9 mouse cellular contexts compared by ENCODE assay signal in genomic region chr9:108949967-108950728, GRCm38 (mm10). TPM values are rescaled to one million over a fixed set of nuclear protein-coding genes. Genes with fewer than 3 reads are reported as not detected.
DNase-seq lines count a peak whose midpoint lies in the region; ATAC-seq and TF ChIP-seq lines count a peak whose summit lies in the region.
"Had no signal": no experiment of that assay in that cellular context is flagged by ENCODE, and none has a peak within 500 bp of the region (broad histone marks: within the 10 kb centered on the region; RNA-seq: fewer than 3 reads in every experiment).

No protein-coding gene starts in this region.

- H3K4me1 ChIP-seq in midbrain, embryonic 14.5 days (ENCODE audit: control insufficient read depth, insufficient read depth, low read length), result no peaks in the 10 kb centered on the region
- H3K4me1 ChIP-seq in midbrain, embryonic 15.5 days, result no peaks in the 10 kb centered on the region
- peaks cover 16% of the 10 kb centered on the region for H3K4me1 ChIP-seq in stomach, embryonic 15.5 days

- intact Hi-C loops in gastrocnemius, adult 2 months (cut with DNase I), result no loop called here

- no peak overlapping the region for H3K4me3 ChIP-seq in midbrain, embryonic 14.5 days (replicated peaks; ENCODE audit: low read depth, low read length)
- H3K4me3 ChIP-seq in midbrain, embryonic 15.5 days, result no peak overlapping the region
- no peak overlapping the region for H3K4me3 ChIP-seq in gastrocnemius, adult 2 months
- no peak overlapping the region for H3K4me3 ChIP-seq in stomach, embryonic 15.5 days (replicated peaks)

- peak; percentile 16 for DNase-seq in heart, adult 8-10 months (ENCODE audit: low spot score)
- no peak for DNase-seq in heart, adult 11 months
- no peak for DNase-seq in midbrain, embryonic 14.5 days
- DNase-seq in gastrocnemius, adult 2 months, result peak; percentile 63
- DNase-seq in right cerebral cortex, postnatal 25 days, result no peak
- no peak for DNase-seq in adrenal gland, adult 8-10 months

- WGBS in midbrain, embryonic 14.5 days, result 90% methylated on average over 9 of the region's 9 CpGs
- 84% methylated on average over 9 of the region's 9 CpGs for WGBS in midbrain, embryonic 15.5 days
- 83% methylated on average over 9 of the region's 9 CpGs for WGBS in stomach, embryonic 15.5 days

- no peak for ATAC-seq in midbrain, embryonic 14.5 days (ENCODE audit: low FRiP score, low TSS enrichment)
- no peak for ATAC-seq in midbrain, embryonic 15.5 days (replicated peaks)
- peak; percentile 6; the same call in 1 of the 2 replicates for ATAC-seq in stomach, embryonic 15.5 days (ENCODE audit: insufficient read depth, low FRiP score, low read depth)

- no peak overlapping the region for H3K9ac ChIP-seq in midbrain, embryonic 14.5 days (replicated peaks; ENCODE audit: low read length)
- H3K9ac ChIP-seq in midbrain, embryonic 15.5 days, result no peak overlapping the region
- H3K9ac ChIP-seq in stomach, embryonic 15.5 days, result no peak overlapping the region

- no peaks in the 10 kb centered on the region for H3K9me3 ChIP-seq in midbrain, embryonic 14.5 days (ENCODE audit: control insufficient read depth, low read length)
- H3K9me3 ChIP-seq in midbrain, embryonic 15.5 days, result no peaks in the 10 kb centered on the region
- no peaks in the 10 kb centered on the region for H3K9me3 ChIP-seq in stomach, embryonic 15.5 days

- no peak overlapping the region for H3K4me2 ChIP-seq in midbrain, embryonic 14.5 days (ENCODE audit: low read length)
- H3K4me2 ChIP-seq in midbrain, embryonic 15.5 days, result no peak overlapping the region
- no peak overlapping the region for H3K4me2 ChIP-seq in stomach, embryonic 15.5 days
- H3K4me2 ChIP-seq: liver, embryonic 11.5 days had no signal

- no peak for TF ChIP-seq CTCF in gastrocnemius, adult 2 months (IDR thresholded peaks at IDR 0.05)

- H3K36me3 ChIP-seq in midbrain, embryonic 14.5 days (ENCODE audit: control insufficient read depth, insufficient read depth, low read length), result peaks cover 59% of the 10 kb centered on the region
- peaks cover 51% of the 10 kb centered on the region for H3K36me3 ChIP-seq in midbrain, embryonic 15.5 days (replicated peaks)
- peaks cover 49% of the 10 kb centered on the region for H3K36me3 ChIP-seq in stomach, embryonic 15.5 days

- H3K27me3 ChIP-seq in midbrain, embryonic 14.5 days (ENCODE audit: control insufficient read depth, insufficient read depth, low read length), result peaks cover 15% of the 10 kb centered on the region; the same call in 1 of the 2 replicates
- peaks cover 23% of the 10 kb centered on the region for H3K27me3 ChIP-seq in midbrain, embryonic 15.5 days (replicated peaks)
- 0 out of 2 replicates have a peak, but pooled peaks cover 7% of the 10 kb centered on the region for H3K27me3 ChIP-seq in stomach, embryonic 15.5 days (replicated peaks)

- H3K27ac ChIP-seq in midbrain, embryonic 14.5 days (replicated peaks; ENCODE audit: low read depth, low read length), result 0 out of 2 replicates have a peak overlapping the region, but pooled peaks have one; percentile 37
- no peak overlapping the region for H3K27ac ChIP-seq in midbrain, embryonic 15.5 days
- peak overlapping the region; percentile 79 for H3K27ac ChIP-seq in gastrocnemius, adult 2 months
- peak overlapping the region; percentile 86 for H3K27ac ChIP-seq in stomach, embryonic 15.5 days

RNA-seq across cellular contexts. Expression of gene Col7a1, which starts 3.2 kb away (rescaled TPM):
- under 1 TPM; 0.31 to 0.49 (median 0.32) TPM for total RNA-seq in heart, adult 8-10 months (2022)
- polyA plus RNA-seq in midbrain, embryonic 14.5 days (2014; fragmentation: Nextera tagmentation; extraction: Ambion mirVana), result 0.84 and 1.5 TPM in 2 replicates
- 2.5 and 2.7 TPM in 2 replicates for polyA plus RNA-seq in midbrain, embryonic 15.5 days (2015; fragmentation: Nextera tagmentation; extraction: Ambion mirVana)
- total RNA-seq in gastrocnemius, adult 2 months (2021), result 1 to 10 TPM in 1 of 2 experiments, under 1 TPM in 1; 0.95 to 3.0 TPM
- 5.9 and 6.6 TPM in 2 replicates for polyA plus RNA-seq in stomach, embryonic 15.5 days (2015; fragmentation: Nextera tagmentation; extraction: Ambion mirVana)
- 10 to 100 TPM in 1 of 4 experiments, 1 to 10 TPM in 3; 2.6 to 12.4 (median 6.9) TPM for total RNA-seq in adrenal gland, adult 8-10 months (2022)

RNA-seq across cellular contexts. Expression of gene Uqcrc1, which starts 13.7 kb away (rescaled TPM):
- 1,000 to 10,000 TPM; 2,127 to 2,243 (median 2,213) TPM for total RNA-seq in heart, adult 8-10 months (2022)
- 432 and 472 TPM in 2 replicates for polyA plus RNA-seq in midbrain, embryonic 14.5 days (2014; fragmentation: Nextera tagmentation; extraction: Ambion mirVana)
- polyA plus RNA-seq in midbrain, embryonic 15.5 days (2015; fragmentation: Nextera tagmentation; extraction: Ambion mirVana), result 443 and 465 TPM in 2 replicates
- total RNA-seq in gastrocnemius, adult 2 months (2021), result 1,000 to 10,000 TPM in 1 of 2 experiments, 100 to 1,000 TPM in 1; 834 to 1,182 TPM
- 499 and 511 TPM in 2 replicates for polyA plus RNA-seq in stomach, embryonic 15.5 days (2015; fragmentation: Nextera tagmentation; extraction: Ambion mirVana)
- 100 to 1,000 TPM; 381 to 565 (median 479) TPM for total RNA-seq in adrenal gland, adult 8-10 months (2022)

RNA-seq across cellular contexts. Expression of gene Ucn2, which starts 35.7 kb away (rescaled TPM):
- not detected for total RNA-seq in heart, adult 8-10 months (2022)
- polyA plus RNA-seq in midbrain, embryonic 14.5 days (2014; fragmentation: Nextera tagmentation; extraction: Ambion mirVana), result not detected in 2 replicates
- polyA plus RNA-seq in midbrain, embryonic 15.5 days (2015; fragmentation: Nextera tagmentation; extraction: Ambion mirVana), result not detected in 2 replicates
- total RNA-seq in gastrocnemius, adult 2 months (2021), result 1 to 10 TPM in 1 of 2 experiments, under 1 TPM in 1; 0.47 to 1.1 TPM
- polyA plus RNA-seq in stomach, embryonic 15.5 days (2015; fragmentation: Nextera tagmentation; extraction: Ambion mirVana), result 0.12 and 0.19 TPM in 2 replicates
- 1 to 10 TPM in 1 of 4 experiments, under 1 TPM in 3; 0.31 to 1.0 (median 0.45) TPM for total RNA-seq in adrenal gland, adult 8-10 months (2022)
- polyA plus RNA-seq: liver, embryonic 11.5 days had no signal

RNA-seq across cellular contexts. Expression of gene Tmem89, which starts 35.7 kb away (rescaled TPM):
- total RNA-seq in heart, adult 8-10 months (2022), result under 1 TPM in 1 of 4 experiments, not detected in 3; 0.28 TPM
- polyA plus RNA-seq in midbrain, embryonic 14.5 days (2014; fragmentation: Nextera tagmentation; extraction: Ambion mirVana), result 0.47 TPM in 1 of 2 replicates, not detected in the other
- polyA plus RNA-seq in midbrain, embryonic 15.5 days (2015; fragmentation: Nextera tagmentation; extraction: Ambion mirVana), result 0.18 and 0.24 TPM in 2 replicates
- total RNA-seq in gastrocnemius, adult 2 months (2021), result not detected
- not detected in 2 replicates for polyA plus RNA-seq in stomach, embryonic 15.5 days (2015; fragmentation: Nextera tagmentation; extraction: Ambion mirVana)
- total RNA-seq in adrenal gland, adult 8-10 months (2022), result under 1 TPM in 1 of 4 experiments, not detected in 3; 0.59 TPM
- polyA plus RNA-seq: liver, embryonic 11.5 days had no signal

RNA-seq across cellular contexts. Expression of gene Pfkfb4, which starts 41.4 kb away (rescaled TPM):
- total RNA-seq in heart, adult 8-10 months (2022), result 1 to 10 TPM; 1.4 to 2.1 (median 1.9) TPM
- polyA plus RNA-seq in midbrain, embryonic 14.5 days (2014; fragmentation: Nextera tagmentation; extraction: Ambion mirVana), result 26.1 and 26.3 TPM in 2 replicates
- 33.7 and 36.7 TPM in 2 replicates for polyA plus RNA-seq in midbrain, embryonic 15.5 days (2015; fragmentation: Nextera tagmentation; extraction: Ambion mirVana)
- 10 to 100 TPM; 26.4 to 58.3 TPM for total RNA-seq in gastrocnemius, adult 2 months (2021)
- 9.6 and 10.2 TPM in 2 replicates for polyA plus RNA-seq in stomach, embryonic 15.5 days (2015; fragmentation: Nextera tagmentation; extraction: Ambion mirVana)
- 10 to 100 TPM in 2 of 4 experiments, 1 to 10 TPM in 2; 6.2 to 21.6 (median 12.0) TPM for total RNA-seq in adrenal gland, adult 8-10 months (2022)

Comparison
In these comparisons a context has a peak if more than half of its experiments do, and no peak if none do; other contexts are left out.
1. DNase-seq: peak in heart, adult 8-10 months (single experiment) and gastrocnemius, adult 2 months (single experiment); none in heart, adult 11 months (single experiment), midbrain, embryonic 14.5 days (single experiment), right cerebral cortex, postnatal 25 days (single experiment) and adrenal gland, adult 8-10 months (single experiment).